Mouse (Mus musculus) ES-Bruce4 (cell line): ENCODE data around the gene Madd. TPM values are rescaled to one million over a fixed set of nuclear protein-coding genes. Genes with fewer than 3 reads are reported as not detected.

Source experiments
- H3K27ac ChIP-seq: 2 replicates; pipeline ENCODE4 v1.5.1; 2012; ENCODE audit warnings: low read length, inconsistent platforms; ENCODE audit not compliant: insufficient read depth
- H3K27me3 ChIP-seq: 2 replicates; pipeline ENCODE4 v1.6.1; 2012; ENCODE audit warnings: mild to moderate bottlenecking, low read length, inconsistent platforms; ENCODE audit not compliant: control insufficient read depth, poor library complexity, insufficient read depth, severe bottlenecking
- H3K36me3 ChIP-seq: 2 replicates; pipeline ENCODE4 v1.6.1; 2012; ENCODE audit warnings: inconsistent platforms, mild to moderate bottlenecking, low read length, moderate library complexity; ENCODE audit not compliant: control insufficient read depth, poor library complexity, insufficient read depth, severe bottlenecking
- H3K4me1 ChIP-seq: one replicate; pipeline ENCODE4 v1.8.1; 2011; ENCODE audit warnings: low read length; ENCODE audit not compliant: control insufficient read depth, insufficient read depth
- H3K4me3 ChIP-seq: 2 replicates; pipeline ENCODE4 v1.5.1; 2011; ENCODE audit warnings: low read depth, mild to moderate bottlenecking, low read length
- H3K9ac ChIP-seq: 2 replicates; pipeline ENCODE4 v1.6.1; 2012; ENCODE audit warnings: low read depth, mild to moderate bottlenecking, inconsistent platforms; ENCODE audit not compliant: poor library complexity, severe bottlenecking
- H3K9me3 ChIP-seq: replicated peaks from 2 replicates; pipeline ENCODE4 v1.6.1; 2012; ENCODE audit warnings: mild to moderate bottlenecking, low read length, inconsistent platforms; ENCODE audit not compliant: control insufficient read depth, poor library complexity, insufficient read depth, severe bottlenecking
- CTCF ChIP-seq: IDR thresholded peaks from one replicate; pipeline ENCODE4 v1.8.1; 2011; ENCODE audit warnings: low read depth, low read length
- EP300 ChIP-seq: IDR thresholded peaks from 2 replicates; pipeline ENCODE4 v1.6.1; 2011; ENCODE audit warnings: low read depth, low read length; ENCODE audit not compliant: insufficient read depth
- POLR2A ChIP-seq: IDR thresholded peaks from one replicate; pipeline ENCODE4 v1.8.1; 2011; ENCODE audit warnings: low read length; ENCODE audit not compliant: insufficient read depth
- polyA plus RNA-seq: library from polyadenylated mRNA; stranded (reverse); fragments of >200 nt; gene quantifications from 2 replicates; pipeline ENCODE4 v1.2.4, GENCODE M21; 2011; ENCODE audit warnings: low read depth; ENCODE audit not compliant: missing spikeins, insufficient read depth, insufficient read length

Gene Madd
- polyA plus RNA-seq, 1 experiment: 7.3 TPM

- Histone ChIP-seq H3K27me3 (no peaks in the 10 kb centered on the region), H3K36me3 (no peaks in the 10 kb centered on the region), H3K4me1 (no peaks in the 10 kb centered on the region), H3K27ac (no peak overlapping the region), H3K9ac (no peak overlapping the region), H3K9me3 (no peaks in the 10 kb centered on the region), H3K4me3 (no peak overlapping the region)
- TF ChIP-seq CTCF (no peak), POLR2A (no peak), EP300 (no peak)
Measured at GRCm38 (mm10) chr2:91096524-91096923, 87.1 kb downstream of the Madd start.

GRCm38 (mm10) chr2:91090827-91091226, 92.8 kb downstream of the Madd start:
- H3K27ac ChIP-seq: no peak overlapping the region
- H3K9ac ChIP-seq: no peak overlapping the region
- no peaks in the 10 kb centered on the region for H3K9me3 ChIP-seq
- H3K36me3 ChIP-seq: no peaks in the 10 kb centered on the region
- no peaks in the 10 kb centered on the region for H3K27me3 ChIP-seq
- no peaks in the 10 kb centered on the region for H3K4me1 ChIP-seq
- H3K4me3 ChIP-seq: no peak overlapping the region
- TF ChIP-seq POLR2A: no peak
- no peak for TF ChIP-seq CTCF
- no peak for TF ChIP-seq EP300

- no peak for TF ChIP-seq EP300
- no peak for TF ChIP-seq CTCF
- no peak for TF ChIP-seq POLR2A
Measured at GRCm38 (mm10) chr2:91090208-91090607, 93.4 kb downstream of the Madd start.

GRCm38 (mm10) chr2:91088987-91089386, 94.7 kb downstream of the Madd start:
- Histone ChIP-seq H3K4me1 (no peaks in the 10 kb centered on the region), H3K27ac (no peak overlapping the region), H3K36me3 (no peaks in the 10 kb centered on the region), H3K9ac (no peak overlapping the region), H3K4me3 (no peak overlapping the region), H3K27me3 (no peaks in the 10 kb centered on the region), H3K9me3 (no peaks in the 10 kb centered on the region)
- TF ChIP-seq EP300: no peak
- TF ChIP-seq POLR2A: no peak
- TF ChIP-seq CTCF: no peak

More at GRCm38 (mm10) chr2:91090208-91090607, 93.4 kb downstream of the Madd start:
- H3K9me3 ChIP-seq: no peaks in the 10 kb centered on the region
- H3K27ac ChIP-seq: no peak overlapping the region
- no peak overlapping the region for H3K4me3 ChIP-seq
- H3K4me1 ChIP-seq: no peaks in the 10 kb centered on the region
- H3K27me3 ChIP-seq: no peaks in the 10 kb centered on the region
- H3K36me3 ChIP-seq: no peaks in the 10 kb centered on the region
- no peak overlapping the region for H3K9ac ChIP-seq

GRCm38 (mm10) chr2:91087453-91087852, 96.2 kb downstream of the Madd start:
- no peaks in the 10 kb centered on the region for H3K9me3 ChIP-seq
- TF ChIP-seq CTCF: no peak
- H3K36me3 ChIP-seq: no peaks in the 10 kb centered on the region

More at GRCm38 (mm10) chr2:91087453-91087852, 96.2 kb downstream of the Madd start:
- H3K27ac ChIP-seq: no peak overlapping the region
- no peak overlapping the region for H3K9ac ChIP-seq
- H3K4me3 ChIP-seq: no peak overlapping the region
- no peaks in the 10 kb centered on the region for H3K4me1 ChIP-seq
- no peaks in the 10 kb centered on the region for H3K27me3 ChIP-seq

Other genes starting within 250 kb of the Madd start
- 182 and 183 TPM in 2 replicates for gene Celf1, start 243.5 kb downstream of the Madd start, polyA plus RNA-seq
- gene Rapsn, start 148.2 kb downstream of the Madd start, polyA plus RNA-seq: 0.42 TPM in 1 of 2 replicates, not detected in the other
- 183 and 203 TPM in 2 replicates for gene Psmc3, start 129.8 kb downstream of the Madd start, polyA plus RNA-seq
- 9.2 and 14.1 TPM in 2 replicates for gene Slc39a13, start 113.4 kb downstream of the Madd start, polyA plus RNA-seq
- not detected in 2 replicates for gene Spi1, start 101.4 kb downstream of the Madd start, polyA plus RNA-seq
- not detected in 2 replicates for gene Mybpc3, start 65.7 kb downstream of the Madd start, polyA plus RNA-seq
- not detected in 2 replicates for gene Nr1h3, start 19.0 kb upstream of the Madd start, polyA plus RNA-seq
- gene Acp2, start 19.0 kb upstream of the Madd start, polyA plus RNA-seq: 14.5 and 27.0 TPM in 2 replicates
- 19.3 and 22.3 TPM in 2 replicates for gene Ddb2, start 53.1 kb upstream of the Madd start, polyA plus RNA-seq
- gene Pacsin3, start 72.1 kb upstream of the Madd start, polyA plus RNA-seq: 18.0 and 19.9 TPM in 2 replicates
- gene Arfgap2, start 81.1 kb upstream of the Madd start, polyA plus RNA-seq: 35.3 and 40.9 TPM in 2 replicates